Mouse (Mus musculus) colon, adult 2 months (tissue): ENCODE measurements around the gene Map3k5. TPM values are rescaled to one million over a fixed set of nuclear protein-coding genes. Genes with fewer than 3 reads are reported as not detected.

ENCODE experiments used
- polyA plus RNA-seq: library from polyadenylated mRNA; depleted of rRNA; stranded (reverse); fragments of >200 nt; gene quantifications from 2 replicates; pipeline ENCODE4 v1.2.3, GENCODE M21; 2012; rRNA removed

Map3k5 gene
- 4.9 TPM in 2 replicates for polyA plus RNA-seq

GRCm38 (mm10) chr10:19934384-19935294 is at the start of gene Map3k5:
Map3k5 (plus strand) TSS chr10:19934472.

GRCm38 (mm10) chr10:19907246-19907804 is 26.9 kb upstream of the Map3k5 start, which contains the start of gene Pex7:
Pex7 (minus strand) TSS chr10:19907689.

DNA sequence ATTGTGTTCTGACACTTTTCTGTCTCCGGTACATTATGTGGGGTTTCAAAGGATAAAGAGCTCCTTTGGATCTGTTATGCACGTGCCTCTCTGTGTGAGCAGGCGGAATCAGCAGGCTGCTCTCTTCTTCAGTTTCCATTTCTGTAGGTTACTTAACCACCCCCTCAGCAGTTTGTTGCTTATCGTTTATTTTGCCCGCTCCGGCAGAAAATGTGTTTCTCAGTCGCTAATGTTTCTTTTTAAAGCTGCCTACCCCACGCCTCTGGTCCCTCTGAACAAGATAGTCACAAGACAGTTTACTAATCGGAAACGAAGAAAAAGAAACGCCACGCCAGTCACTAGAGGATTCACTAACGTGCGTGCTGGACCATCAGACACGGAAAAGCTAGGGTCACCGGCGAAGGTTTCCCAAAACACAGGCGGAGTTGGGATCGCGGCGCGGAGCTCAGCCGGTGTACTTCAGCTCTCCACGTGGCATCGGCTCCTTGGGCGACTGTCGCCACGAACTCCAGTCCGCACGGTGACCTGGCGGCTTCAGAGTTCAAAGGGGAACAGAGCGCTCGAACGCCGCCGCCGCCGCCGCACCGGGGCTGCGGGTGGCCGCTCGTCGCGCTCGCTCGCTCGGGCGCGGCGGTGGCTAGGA is 214.0 kb downstream of the Map3k5 start, which contains the start of gene Map7:
Gene Map7, plus strand, starts transcription at position 342 of the 643 bp plus-strand sequence.

Other genes with a start within 250 kb of the Map3k5 start
- 0.05 TPM in 1 of 2 replicates, not detected in the other for gene Il20ra, start 221.9 kb upstream of the Map3k5 start, polyA plus RNA-seq
- gene Slc35d3, start 83.0 kb upstream of the Map3k5 start, polyA plus RNA-seq, result 3.0 TPM in 2 replicates
- 49.4 and 56.2 TPM in 2 replicates for gene Pex7, start 26.8 kb upstream of the Map3k5 start, polyA plus RNA-seq
- gene Map7, start 214.0 kb downstream of the Map3k5 start, polyA plus RNA-seq, result 57.0 and 61.4 TPM in 2 replicates